Mouse (Mus musculus): ENCODE data around the gene Maml3. TPM values are rescaled to one million over a fixed set of nuclear protein-coding genes. Genes with fewer than 3 reads are reported as not detected.

Gene Maml3
- 1 to 10 TPM; 7.0 to 9.0 TPM for total RNA-seq (2021)
- long read RNA-seq, experiment 1, partial matches to known transcripts: 3 of 5 reads
- long read RNA-seq, experiment 1, other reads (novel, unspliced or antisense): 2 of 5 reads
- long read RNA-seq, experiment 2: 0 reads

GRCm38 (mm10) chr3:52104636-52105151 lies at the start of gene Maml3:
Gene Maml3 (minus strand): TSS chr3:52105076.
- peak; percentile 77 to 82 for DNase-seq (ENCODE audit: low spot score in 2 of 2)

GRCm38 (mm10) chr3:52151155-52151554 lies 46.3 kb upstream of the Maml3 start:
- DNase-seq (ENCODE audit: low spot score in 2 of 2): no peak

DNA sequence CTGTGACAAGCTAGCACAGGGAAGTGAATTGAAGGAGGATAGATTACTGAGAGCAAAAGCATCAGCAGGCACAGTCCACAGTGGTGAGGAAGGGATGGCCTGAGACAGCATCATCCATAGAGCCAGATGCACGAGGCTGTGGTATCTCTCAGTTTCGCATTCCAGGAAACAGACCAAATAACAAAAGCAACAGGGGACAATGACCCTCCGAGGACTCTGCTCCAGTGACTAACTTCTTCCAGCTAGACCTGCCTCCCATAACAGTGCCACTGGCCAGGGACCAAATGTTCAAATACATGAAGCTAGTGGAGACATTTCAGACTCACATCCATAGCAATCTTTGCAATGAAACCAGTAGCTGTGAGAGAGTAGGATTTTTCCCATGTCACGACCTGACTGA lies 43.4 kb upstream of the Maml3 start:
- no peak for DNase-seq (ENCODE audit: low spot score in 2 of 2)

GRCm38 (mm10) chr3:52144776-52145460 lies 40.0 kb upstream of the Maml3 start:
- DNase-seq (ENCODE audit: low spot score in 2 of 2): no peak

DNA sequence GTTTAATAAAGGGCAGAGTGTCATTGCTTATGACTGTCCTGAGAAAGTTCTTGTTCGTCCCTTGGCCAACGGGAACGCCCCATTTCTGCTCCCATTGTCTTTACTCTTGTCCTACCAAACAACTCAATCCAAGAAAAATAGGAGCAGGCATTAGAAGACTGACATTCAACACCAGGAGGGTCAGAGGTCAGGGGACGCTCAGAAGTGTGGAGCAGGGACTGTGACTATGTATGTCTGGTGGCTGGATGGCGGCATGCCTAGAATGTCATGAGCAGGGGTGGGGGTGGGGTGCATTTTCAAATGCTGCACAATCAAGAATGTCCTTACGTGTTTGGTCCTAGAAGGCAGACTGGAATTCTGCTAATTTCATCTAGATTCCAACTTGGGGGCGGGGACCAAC lies 38.1 kb upstream of the Maml3 start:
- DNase-seq (ENCODE audit: low spot score in 2 of 2): no peak

DNA sequence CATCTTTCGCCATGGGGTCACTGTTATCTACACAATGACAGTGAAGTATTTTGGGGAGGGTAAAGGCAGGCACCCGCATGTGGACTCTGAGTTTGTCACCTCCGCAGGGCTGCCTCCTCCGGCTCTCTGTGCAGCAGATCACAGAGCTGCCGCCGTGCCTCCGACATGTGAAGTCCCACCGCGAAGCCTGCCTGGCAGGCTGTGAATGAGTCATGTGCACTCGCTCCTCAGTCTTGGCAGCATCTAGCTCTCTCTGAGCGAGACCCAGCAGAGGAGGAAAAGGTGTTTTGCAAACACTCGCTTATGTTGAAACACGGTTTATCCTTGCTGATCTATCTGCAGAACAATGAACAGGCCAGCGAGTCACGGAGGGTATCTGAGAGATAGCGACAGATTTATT lies 35.3 kb upstream of the Maml3 start:
- DNase-seq (ENCODE audit: low spot score in 2 of 2): peak; percentile 70 to 79

DNA sequence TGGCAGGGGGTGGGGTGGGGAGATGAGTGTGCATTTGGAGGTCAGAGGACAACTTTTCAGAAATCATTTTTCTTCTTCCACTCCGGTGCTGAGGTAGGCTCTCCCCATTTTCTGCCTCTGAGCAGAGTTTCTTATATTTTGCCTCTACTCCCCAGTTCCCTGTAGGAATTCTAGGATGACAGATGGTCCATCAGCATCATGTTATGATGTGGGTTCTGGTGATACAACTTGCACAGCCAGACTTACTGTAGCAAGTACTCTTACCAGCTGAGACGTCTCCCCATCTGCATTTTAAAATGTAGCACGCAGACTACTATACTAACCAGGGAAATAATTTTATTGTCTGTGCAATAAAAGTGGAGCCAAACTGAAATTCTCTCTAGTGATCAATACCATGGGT lies 20.5 kb upstream of the Maml3 start:
- DNase-seq (ENCODE audit: low spot score in 2 of 2): peak in 1 of 2 experiments; percentile 15

GRCm38 (mm10) chr3:52120858-52121257 lies 16.0 kb upstream of the Maml3 start:
- no peak for DNase-seq (ENCODE audit: low spot score in 2 of 2)

DNA sequence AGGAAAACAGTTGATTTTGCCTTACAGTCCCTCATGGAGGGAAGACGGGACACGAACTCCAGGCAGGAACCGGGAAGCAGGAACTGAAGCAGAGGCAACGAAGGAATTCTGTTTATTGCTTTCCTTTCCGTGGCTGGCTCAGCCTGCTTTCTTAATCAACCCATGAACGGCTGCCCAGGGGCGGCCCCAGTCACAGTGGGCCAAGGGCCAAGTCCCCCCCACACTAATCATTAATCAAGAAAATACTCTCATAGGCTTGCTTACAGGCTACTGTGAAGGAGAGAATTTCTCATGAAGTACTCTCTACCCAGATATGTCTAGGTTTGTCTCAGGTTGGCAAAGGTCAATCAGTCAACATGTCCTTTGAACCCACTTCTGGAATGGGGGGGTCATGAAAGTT lies 14.3 kb upstream of the Maml3 start:
- DNase-seq (ENCODE audit: low spot score in 2 of 2): no peak

DNA sequence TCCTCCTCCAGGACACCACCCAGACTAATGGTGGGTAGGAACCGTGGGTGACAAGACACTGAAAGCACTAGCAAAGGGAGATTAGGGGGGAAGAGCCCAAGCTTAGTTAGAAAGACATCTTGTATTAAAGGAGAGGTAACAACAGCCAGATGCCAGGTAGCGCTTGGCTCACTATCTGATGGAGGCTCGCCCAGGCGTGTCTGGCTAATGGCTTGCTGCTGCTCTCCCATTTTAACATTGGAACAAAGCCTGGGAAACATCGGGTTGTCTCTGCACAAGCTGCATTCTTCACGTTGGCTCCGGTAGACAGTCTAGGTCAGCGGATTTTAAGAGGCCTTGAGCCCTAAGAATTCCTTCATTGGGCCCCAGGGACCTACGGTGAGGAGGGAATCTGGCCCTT lies 10.5 kb upstream of the Maml3 start:
- DNase-seq (ENCODE audit: low spot score in 2 of 2): no peak

- DNase-seq (ENCODE audit: low spot score in 2 of 2): no peak
Observed at GRCm38 (mm10) chr3:52108027-52108426, 3.2 kb upstream of the Maml3 start.

GRCm38 (mm10) chr3:52105156-52105555 lies 280 bp upstream of the Maml3 start:
- DNase-seq (ENCODE audit: low spot score in 2 of 2): peak in 1 of 2 experiments; percentile 41

- no peak for DNase-seq (ENCODE audit: low spot score in 2 of 2)
Observed at GRCm38 (mm10) chr3:52104208-52104607, 668 bp downstream of the Maml3 start.

GRCm38 (mm10) chr3:52103531-52104181 lies 1.2 kb downstream of the Maml3 start:
- peak; percentile 41 to 65 for DNase-seq (ENCODE audit: low spot score in 2 of 2)

GRCm38 (mm10) chr3:52102601-52103530 lies 2.0 kb downstream of the Maml3 start:
- peak; percentile 44 to 50 for DNase-seq (ENCODE audit: low spot score in 2 of 2)

DNA sequence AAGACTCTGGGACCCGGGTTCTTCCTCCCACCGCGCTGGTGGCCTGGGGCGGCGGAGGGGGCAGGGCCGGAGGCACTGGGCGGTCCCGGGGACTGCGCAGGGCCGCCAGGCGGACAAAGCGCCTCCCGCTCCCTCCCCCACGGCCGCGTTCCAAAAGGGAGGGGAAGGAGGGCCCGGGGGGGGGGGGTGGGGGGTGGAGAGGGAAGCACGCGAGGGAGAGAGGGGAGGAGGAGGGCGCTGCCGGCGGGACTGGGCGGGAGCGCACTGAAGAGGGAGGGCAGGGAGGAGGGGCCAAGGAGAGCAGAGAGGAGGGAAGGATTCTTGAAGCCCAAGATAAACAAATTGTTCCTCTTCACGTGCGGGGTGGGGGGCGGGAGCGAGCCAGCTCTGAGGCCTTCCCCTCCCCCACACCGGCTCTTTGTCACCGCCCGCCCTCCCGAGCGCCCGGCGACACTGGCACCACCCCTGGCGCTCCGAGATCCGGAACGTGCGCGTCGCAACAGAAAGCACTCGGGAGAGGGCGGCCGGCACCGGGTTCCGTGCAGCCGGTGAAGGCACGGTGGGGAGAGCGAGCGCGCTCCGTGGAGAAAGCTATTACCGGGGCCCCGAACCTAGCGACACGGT lies 2.8 kb downstream of the Maml3 start:
- DNase-seq (ENCODE audit: low spot score in 2 of 2): peak; percentile 61 to 72

DNA sequence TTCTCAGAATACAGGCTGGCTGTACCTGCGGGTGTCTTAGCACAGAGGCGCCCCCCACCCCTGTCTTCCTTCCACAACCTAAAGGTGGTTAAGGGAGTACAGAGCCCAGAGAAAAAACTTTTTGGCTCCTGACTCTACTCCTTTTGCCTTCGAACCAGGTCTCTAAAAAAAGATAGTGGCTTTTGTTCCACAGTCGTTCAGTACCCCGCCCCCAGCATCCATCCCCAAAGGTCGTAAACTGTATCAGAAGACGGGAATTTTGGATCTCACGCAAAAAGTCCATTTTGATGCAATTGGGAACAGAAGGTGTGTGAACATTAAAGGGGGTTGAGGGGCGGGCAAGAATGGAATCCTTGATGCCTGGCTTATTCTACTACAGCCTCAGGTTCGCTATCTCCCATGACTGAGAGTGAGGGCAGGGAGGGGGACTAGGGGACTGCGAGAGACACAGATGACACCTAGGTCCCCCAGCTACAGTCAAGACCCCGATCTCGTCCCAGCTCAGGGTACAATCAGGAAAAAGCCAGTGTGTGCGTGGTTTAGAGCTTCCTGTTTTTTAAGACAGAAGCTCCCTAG lies 3.4 kb downstream of the Maml3 start:
- peak in 1 of 2 experiments; percentile 9 for DNase-seq (ENCODE audit: low spot score in 2 of 2)

DNA sequence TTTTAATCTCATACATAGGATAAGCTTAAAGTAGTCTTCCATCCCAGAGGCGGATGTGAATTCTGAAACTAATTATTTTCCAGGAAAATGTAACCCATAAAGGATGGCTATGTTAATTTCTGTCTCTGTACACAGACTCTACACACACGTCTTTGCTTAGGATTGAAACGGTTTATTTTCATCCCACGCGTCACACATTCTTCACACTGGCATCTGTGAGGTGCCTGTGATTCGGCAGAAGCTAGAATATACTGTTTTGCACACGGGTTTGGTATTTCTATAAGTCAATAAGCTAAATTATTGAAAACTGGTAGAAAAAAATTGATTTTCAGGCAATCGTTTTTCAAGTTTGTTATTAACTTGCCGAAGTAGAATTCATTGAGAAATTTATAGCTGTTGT lies 4.0 kb downstream of the Maml3 start:
- DNase-seq (ENCODE audit: low spot score in 2 of 2): peak; percentile 32 to 37

DNA sequence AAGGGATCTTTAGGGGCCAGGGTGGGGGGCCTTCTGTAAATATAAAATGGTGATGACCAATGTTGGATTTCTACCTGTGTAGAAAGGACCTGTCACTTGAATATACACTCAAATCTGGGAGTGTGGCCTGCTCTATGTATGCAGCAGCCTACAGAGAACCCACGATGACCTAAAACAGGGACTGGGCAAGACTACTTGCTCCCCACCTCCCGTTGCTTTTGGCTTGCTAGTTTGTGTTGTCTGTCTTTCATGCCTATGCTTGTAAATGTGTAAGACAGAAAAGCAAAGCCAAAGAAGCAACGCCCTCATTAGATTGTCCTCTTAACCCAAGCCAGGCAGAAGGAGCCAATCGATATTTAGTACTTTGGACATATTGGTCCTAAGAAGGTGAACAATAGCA lies 4.6 kb downstream of the Maml3 start:
- no peak for DNase-seq (ENCODE audit: low spot score in 2 of 2)

DNA sequence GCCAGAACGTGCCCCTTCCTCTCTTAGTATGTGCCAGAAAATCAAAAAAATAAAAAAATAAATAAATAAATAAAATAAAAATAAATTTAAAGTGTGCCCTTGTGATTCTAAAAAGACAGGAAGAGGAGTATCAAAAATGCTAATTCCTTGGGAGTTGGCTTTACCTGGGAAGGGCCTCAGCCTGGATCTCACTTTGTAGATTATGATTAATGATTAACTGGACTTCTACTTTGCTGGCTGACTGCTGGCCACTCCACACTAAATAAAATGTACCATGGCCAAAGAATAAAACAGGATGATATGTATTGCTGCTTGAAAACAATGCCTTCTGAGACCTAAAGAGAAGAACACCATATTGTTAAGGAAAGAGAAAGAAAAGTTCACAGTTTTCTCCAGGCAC lies 5.6 kb downstream of the Maml3 start:
- DNase-seq (ENCODE audit: low spot score in 2 of 2): no peak
